Mouse (Mus musculus) heart, postnatal 0 days (tissue): ENCODE data around the gene Bak1.

Experiments
- CTCF ChIP-seq: IDR thresholded peaks from 2 replicates; pipeline ENCODE4 v1.5.1; 2016; ENCODE audit warnings: antibody characterized with exemption, control low read depth, low read depth
- EP300 ChIP-seq: IDR thresholded peaks from 2 replicates; pipeline ENCODE4 v1.6.1; 2016; ENCODE audit warnings: antibody characterized with exemption, low read depth

- no peak for TF ChIP-seq CTCF
- TF ChIP-seq EP300, result no peak
These were observed 57.4 kb downstream of the Bak1 start for GRCm38 (mm10) chr17:26971247-26971905.
